Mouse (Mus musculus) small intestine, adult 2 months (tissue): Measurements from ENCODE around the gene Rpp25.

Experiments used
- CTCF ChIP-seq: fragments of 200-500 bp; IDR thresholded peaks from 2 replicates; pipeline ENCODE4 v1.5.1; 2012; ENCODE audit warnings: low read depth, mild to moderate bottlenecking, control low read depth, inconsistent platforms, low read length, moderate library complexity, mixed read lengths; ENCODE audit not compliant: insufficient replicate concordance, insufficient read length; ENCODE audit errors: extremely low read depth
- POLR2A ChIP-seq: fragments of 200-500 bp; IDR thresholded peaks from 2 replicates; pipeline ENCODE4 v1.6.1; 2012; ENCODE audit warnings: low read depth, mild to moderate bottlenecking, control low read depth, inconsistent platforms, low read length, moderate library complexity

- TF ChIP-seq CTCF (no peak), POLR2A (no peak)
Observed at GRCm38 (mm10) chr9:57466101-57466500, 37.7 kb upstream of the Rpp25 start.
